Mouse (Mus musculus) lung, embryonic 15.5 days (tissue): Measurements from ENCODE around the gene Umad1. TPM values are rescaled to one million over a fixed set of nuclear protein-coding genes. Genes with fewer than 3 reads are reported as not detected.

Experiments
- ATAC-seq: fragments of 200-750 bp; cut with Nextera tagmentation; 2 replicates; pipeline ENCODE4 v1.8.0; 2017; ENCODE audit warnings: moderate number of reproducible peaks, borderline replicate concordance; ENCODE audit not compliant: low FRiP score, low TSS enrichment; ENCODE audit errors: extremely low read depth
- H3K27ac ChIP-seq: fragments of 300-500 bp; sonication (generic); 2 replicates; pipeline ENCODE4 v1.5.1; 2015; ENCODE audit warnings: moderate library complexity, mild to moderate bottlenecking, inconsistent platforms
- H3K27me3 ChIP-seq: fragments of 300-500 bp; sonication (generic); 2 replicates; pipeline ENCODE4 v1.6.1; 2015; ENCODE audit warnings: inconsistent platforms
- H3K36me3 ChIP-seq: fragments of 300-500 bp; sonication (generic); 2 replicates; pipeline ENCODE4 v1.6.1; 2015; ENCODE audit warnings: inconsistent platforms
- H3K4me1 ChIP-seq: fragments of 300-500 bp; sonication (generic); 2 replicates; pipeline ENCODE4 v1.6.1; 2015; ENCODE audit warnings: inconsistent platforms
- H3K4me2 ChIP-seq: fragments of 300-500 bp; sonication (generic); 2 replicates; pipeline ENCODE4 v1.6.1; 2015; ENCODE audit warnings: inconsistent platforms, mild to moderate bottlenecking, moderate library complexity
- H3K4me3 ChIP-seq: fragments of 300-500 bp; sonication (generic); 2 replicates; pipeline ENCODE4 v1.5.1; 2015; ENCODE audit warnings: mild to moderate bottlenecking, inconsistent platforms
- H3K9ac ChIP-seq: fragments of 300-500 bp; sonication (generic); 2 replicates; pipeline ENCODE4 v1.6.1; 2015; ENCODE audit warnings: inconsistent platforms
- H3K9me3 ChIP-seq: fragments of 300-500 bp; sonication (generic); 2 replicates; pipeline ENCODE4 v1.6.1; 2016; ENCODE audit warnings: inconsistent platforms
- WGBS: fragments of 180-500 bp; shearing (Covaris S2); methylation state at CpG from one replicate; pipeline ENCODE4 v1.1.7; 2015; 5-methylcytosine and 5-hydroxymethylcytosine counted together
- polyA plus RNA-seq: library from polyadenylated mRNA; unstranded; fragments of >200 nt; fragmentation: Nextera tagmentation; extraction: Ambion mirVana; gene quantifications from 2 replicates; pipeline ENCODE4 v1.2.1, GENCODE M21; 2015

The Umad1 gene
- polyA plus RNA-seq, 1 experiment from 2014 or later, result 23.2 TPM

DNA sequence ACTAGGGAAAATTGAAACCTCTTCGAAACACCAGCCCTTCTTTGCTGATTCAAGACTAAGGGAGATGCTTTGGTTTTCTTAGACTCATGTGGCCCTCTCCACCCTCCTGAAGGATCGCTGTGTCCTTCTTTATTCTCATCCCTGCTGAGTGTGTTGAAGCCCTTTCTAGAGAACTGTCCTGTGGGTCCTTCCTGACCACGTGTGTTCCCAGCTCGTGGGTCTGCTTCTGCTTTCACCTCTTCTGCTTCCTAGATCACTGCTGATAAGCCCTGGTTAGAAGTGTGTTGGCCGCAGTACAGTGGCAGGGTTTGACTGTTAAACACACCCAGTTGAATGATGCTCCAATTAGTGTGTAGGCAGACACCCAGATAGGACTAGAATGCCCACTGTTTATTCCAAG lies 168.6 kb downstream of the Umad1 start:
- Histone ChIP-seq H3K27me3 (no peaks in the 10 kb centered on the region), H3K27ac (no peak overlapping the region), H3K36me3 (no peaks in the 10 kb centered on the region), H3K9me3 (no peaks in the 10 kb centered on the region), H3K4me2 (no peak overlapping the region), H3K9ac (no peak overlapping the region), H3K4me3 (no peak overlapping the region), H3K4me1 (no peaks in the 10 kb centered on the region)
- WGBS, result 64% methylated on average over 5 of the region's 5 CpGs
- no peak for ATAC-seq

DNA sequence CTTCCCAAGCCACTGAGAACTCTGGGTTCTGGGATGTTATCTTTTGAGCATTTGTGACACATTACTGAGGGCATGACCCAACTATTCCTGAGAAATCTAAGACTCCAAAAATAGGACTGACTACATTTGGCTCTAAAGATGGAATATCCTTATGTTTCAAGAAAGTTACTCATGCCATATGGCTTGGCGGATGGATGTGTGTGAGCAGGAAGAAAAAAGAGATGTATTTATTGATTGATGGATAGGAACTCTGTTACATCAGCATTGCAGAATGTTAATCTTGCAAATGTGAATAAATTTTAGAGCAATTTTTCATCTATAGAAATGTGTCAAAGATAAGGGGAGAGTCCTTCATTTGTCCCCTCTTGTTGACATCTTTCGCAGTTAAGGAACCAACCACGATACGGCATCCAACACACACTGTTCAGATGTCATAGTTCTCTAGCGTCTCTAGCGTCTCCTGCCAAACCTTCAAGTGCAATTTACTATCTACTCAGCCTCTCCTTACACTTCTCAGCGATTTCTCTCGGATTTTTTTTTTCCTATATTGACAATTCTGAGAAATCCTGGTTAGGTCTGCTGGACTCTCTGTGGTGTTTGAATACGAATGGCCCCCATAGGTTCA lies 171.6 kb downstream of the Umad1 start:
- H3K4me3 ChIP-seq, result no peak overlapping the region
- H3K36me3 ChIP-seq, result no peaks in the 10 kb centered on the region
- WGBS, result 76% methylated on average over 9 of the region's 9 CpGs
- H3K27ac ChIP-seq, result no peak overlapping the region
- no peak overlapping the region for H3K4me2 ChIP-seq
- ATAC-seq, result no peak
- no peaks in the 10 kb centered on the region for H3K27me3 ChIP-seq
- no peaks in the 10 kb centered on the region for H3K4me1 ChIP-seq
- no peak overlapping the region for H3K9ac ChIP-seq
- no peaks in the 10 kb centered on the region for H3K9me3 ChIP-seq

DNA sequence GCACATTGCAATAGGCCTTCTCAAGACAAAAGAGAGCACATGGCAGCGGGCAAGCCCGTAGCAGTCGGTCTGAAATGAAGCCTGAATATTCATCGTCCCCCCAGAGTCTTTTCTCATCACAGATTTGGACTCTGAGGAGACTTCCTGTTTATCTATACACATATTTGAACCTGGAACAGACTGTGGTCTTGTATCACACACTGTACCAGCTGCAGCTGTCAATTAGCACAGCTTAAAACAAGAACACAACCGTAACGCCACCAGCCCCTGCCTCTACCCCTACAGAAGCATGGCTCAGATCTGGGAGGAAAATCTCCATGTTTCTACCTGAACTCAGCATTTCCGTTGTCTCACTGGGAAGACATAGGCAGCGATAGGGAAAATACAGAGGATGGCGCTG lies 174.1 kb downstream of the Umad1 start:
- 63% methylated on average over 9 of the region's 9 CpGs for WGBS
- Histone ChIP-seq H3K4me1 (no peaks in the 10 kb centered on the region), H3K4me2 (no peak overlapping the region), H3K4me3 (no peak overlapping the region), H3K36me3 (no peaks in the 10 kb centered on the region), H3K27me3 (no peaks in the 10 kb centered on the region), H3K9ac (no peak overlapping the region), H3K27ac (no peak overlapping the region), H3K9me3 (no peaks in the 10 kb centered on the region)
- no peak for ATAC-seq

DNA sequence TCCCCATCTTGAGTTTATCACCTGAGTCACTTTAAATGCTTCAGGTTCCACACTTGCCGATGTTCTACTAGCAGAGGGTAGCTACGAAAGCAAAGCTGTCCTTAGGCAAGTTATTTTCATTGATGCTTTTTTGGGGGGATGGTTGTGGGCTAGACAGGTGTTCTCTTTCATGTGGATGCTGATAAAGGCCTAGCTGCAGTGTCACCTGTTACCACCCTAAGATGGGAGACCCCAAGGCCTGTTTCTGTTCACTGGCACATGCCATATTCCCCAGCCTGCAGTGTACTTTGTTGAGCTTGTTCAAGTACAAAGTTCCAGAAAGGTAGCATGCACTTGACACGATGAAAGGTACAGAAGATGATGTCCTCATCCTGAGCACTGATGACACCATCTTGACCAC lies 178.8 kb downstream of the Umad1 start:
- Histone ChIP-seq H3K4me2 (no peak overlapping the region), H3K4me3 (no peak overlapping the region), H3K4me1 (no peaks in the 10 kb centered on the region), H3K36me3 (no peaks in the 10 kb centered on the region), H3K9ac (no peak overlapping the region), H3K27me3 (no peaks in the 10 kb centered on the region), H3K27ac (no peak overlapping the region), H3K9me3 (no peaks in the 10 kb centered on the region)
- WGBS, result 84% methylated on average over 3 of the region's 3 CpGs
- no peak for ATAC-seq

DNA sequence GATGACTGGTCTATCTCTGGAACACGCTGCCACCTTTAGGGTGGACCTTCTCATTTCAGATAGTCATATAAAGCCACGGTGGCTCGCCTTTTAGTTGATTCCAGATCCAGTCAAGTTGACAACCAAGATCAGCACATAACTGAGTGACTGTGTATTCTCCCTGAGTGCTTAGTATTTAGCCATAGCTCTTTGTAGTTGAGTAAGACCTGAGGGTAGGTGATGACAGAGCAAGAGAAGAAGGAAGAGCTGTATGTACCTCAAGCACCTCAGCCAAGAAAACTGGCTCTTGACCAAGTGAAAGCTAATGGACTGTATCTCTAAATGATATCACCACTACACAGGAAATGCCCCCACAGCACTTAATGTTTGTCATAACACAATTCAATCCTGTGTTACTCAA lies 182.7 kb downstream of the Umad1 start:
- Histone ChIP-seq H3K4me3 (no peak overlapping the region), H3K27me3 (no peaks in the 10 kb centered on the region), H3K9ac (no peak overlapping the region), H3K36me3 (no peaks in the 10 kb centered on the region), H3K4me2 (no peak overlapping the region), H3K27ac (no peak overlapping the region), H3K9me3 (no peaks in the 10 kb centered on the region), H3K4me1 (no peaks in the 10 kb centered on the region)
- WGBS, result 89% methylated on average over 3 of the region's 3 CpGs
- ATAC-seq, result no peak

DNA sequence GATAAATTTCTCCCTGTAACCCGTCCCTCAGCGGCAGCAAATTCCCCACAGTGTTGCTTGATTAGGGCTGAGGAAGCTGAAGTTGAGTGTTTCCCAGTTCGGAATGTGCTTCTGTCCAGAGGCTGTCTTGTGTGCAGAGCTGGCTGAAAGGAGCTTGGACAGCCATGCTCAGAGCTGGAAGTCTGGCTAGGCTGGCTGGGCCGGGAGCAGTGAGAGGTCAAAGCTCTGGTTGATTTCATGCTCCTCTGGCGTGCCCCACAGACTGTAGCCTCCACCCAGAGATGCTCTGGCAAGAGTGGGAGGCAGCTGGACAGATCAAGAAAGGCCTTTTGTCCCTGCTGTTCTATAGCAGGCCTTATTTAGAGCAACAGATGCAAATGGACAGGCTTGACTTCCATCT lies 187.7 kb downstream of the Umad1 start:
- no peaks in the 10 kb centered on the region for H3K9me3 ChIP-seq
- ATAC-seq, result no peak
- H3K27ac ChIP-seq, result no peak overlapping the region

DNA sequence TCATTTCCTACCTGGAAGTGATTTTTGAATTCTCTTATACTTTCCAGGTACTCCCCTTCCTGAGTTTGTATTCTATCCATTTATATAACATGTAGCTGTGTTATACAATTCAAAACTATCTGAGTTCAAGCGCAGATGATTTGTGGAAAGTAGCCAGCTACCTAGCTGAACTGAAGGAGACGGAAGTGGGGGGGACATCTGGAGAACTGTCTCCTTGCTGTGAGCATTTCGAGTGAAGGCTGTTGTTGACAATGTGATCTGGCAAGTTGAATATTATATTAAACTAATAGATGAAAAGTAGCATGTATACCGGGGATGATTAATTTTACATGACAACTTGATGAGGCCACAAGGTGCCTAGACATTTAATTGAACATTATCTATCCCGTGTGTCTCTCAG lies 196.5 kb downstream of the Umad1 start:
- WGBS, result 82% methylated on average over 5 of the region's 5 CpGs

More for the DNA sequence above, 187.7 kb downstream of the Umad1 start:
- no peaks in the 10 kb centered on the region; the same call in 1 of the 2 replicates for H3K4me1 ChIP-seq
- no peak overlapping the region for H3K4me2 ChIP-seq
- WGBS, result 29% methylated on average over 5 of the region's 5 CpGs
- H3K27me3 ChIP-seq, result no peaks in the 10 kb centered on the region
- no peak overlapping the region for H3K4me3 ChIP-seq
- no peak overlapping the region for H3K9ac ChIP-seq
- no peaks in the 10 kb centered on the region for H3K36me3 ChIP-seq

DNA sequence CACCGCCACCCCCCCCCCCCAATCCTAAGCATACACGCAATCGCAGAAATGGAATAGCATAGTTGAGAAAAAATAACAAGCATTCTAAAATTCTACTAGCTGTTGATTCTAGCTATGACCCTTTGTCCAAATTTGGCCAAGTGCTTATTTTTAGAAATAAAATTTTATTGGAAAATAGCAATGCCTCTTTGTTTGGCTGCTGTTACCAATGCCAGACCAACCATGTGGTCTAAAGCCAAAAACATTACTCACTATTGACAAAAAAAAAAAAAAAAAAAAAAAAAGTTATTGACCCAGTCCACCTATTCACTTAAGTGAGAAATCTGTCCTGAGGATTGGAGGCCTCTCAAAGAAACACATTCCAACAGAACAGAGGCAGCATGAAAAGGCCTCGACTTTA lies 199.5 kb downstream of the Umad1 start:
- H3K4me3 ChIP-seq, result no peak overlapping the region
- 86% methylated on average over 4 of the region's 4 CpGs for WGBS
- no peak for ATAC-seq

More for the DNA sequence above, 196.5 kb downstream of the Umad1 start:
- Histone ChIP-seq H3K4me2 (no peak overlapping the region), H3K36me3 (no peaks in the 10 kb centered on the region), H3K27ac (no peak overlapping the region), H3K4me3 (no peak overlapping the region), H3K9me3 (no peaks in the 10 kb centered on the region), H3K4me1 (no peaks in the 10 kb centered on the region; the same call in 1 of the 2 replicates), H3K27me3 (no peaks in the 10 kb centered on the region), H3K9ac (no peak overlapping the region)
- no peak for ATAC-seq

DNA sequence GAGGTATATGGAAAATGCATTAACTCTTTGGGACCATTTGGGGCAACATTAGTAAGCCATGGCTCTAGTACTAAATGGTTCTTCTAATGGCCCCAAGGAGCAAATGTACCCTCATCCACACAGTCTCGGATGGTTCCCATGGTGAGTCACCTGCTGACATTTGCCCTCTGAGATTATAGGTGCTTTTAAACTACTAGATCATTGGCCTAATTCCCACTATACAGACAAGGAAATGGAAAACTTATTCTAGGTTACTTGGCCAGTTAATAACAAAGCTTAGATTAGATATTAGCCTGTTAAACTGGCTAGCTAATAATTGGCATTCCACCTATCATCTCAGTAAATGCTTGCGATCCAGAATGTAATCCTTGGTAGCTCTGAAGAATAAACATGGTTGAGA lies 203.4 kb downstream of the Umad1 start:
- Histone ChIP-seq H3K4me2 (no peak overlapping the region), H3K9me3 (no peaks in the 10 kb centered on the region), H3K36me3 (no peaks in the 10 kb centered on the region), H3K27me3 (no peaks in the 10 kb centered on the region), H3K4me1 (peaks cover 9% of the 10 kb centered on the region), H3K9ac (no peak overlapping the region), H3K27ac (no peak overlapping the region), H3K4me3 (no peak overlapping the region)
- WGBS, result 78% methylated on average over 2 of the region's 2 CpGs
- no peak for ATAC-seq

More for the DNA sequence above, 199.5 kb downstream of the Umad1 start:
- H3K27ac ChIP-seq, result no peak overlapping the region
- no peaks in the 10 kb centered on the region for H3K36me3 ChIP-seq
- no peak overlapping the region for H3K9ac ChIP-seq
- no peaks in the 10 kb centered on the region for H3K4me1 ChIP-seq
- no peak overlapping the region for H3K4me2 ChIP-seq
- H3K9me3 ChIP-seq, result no peaks in the 10 kb centered on the region
- H3K27me3 ChIP-seq, result no peaks in the 10 kb centered on the region

DNA sequence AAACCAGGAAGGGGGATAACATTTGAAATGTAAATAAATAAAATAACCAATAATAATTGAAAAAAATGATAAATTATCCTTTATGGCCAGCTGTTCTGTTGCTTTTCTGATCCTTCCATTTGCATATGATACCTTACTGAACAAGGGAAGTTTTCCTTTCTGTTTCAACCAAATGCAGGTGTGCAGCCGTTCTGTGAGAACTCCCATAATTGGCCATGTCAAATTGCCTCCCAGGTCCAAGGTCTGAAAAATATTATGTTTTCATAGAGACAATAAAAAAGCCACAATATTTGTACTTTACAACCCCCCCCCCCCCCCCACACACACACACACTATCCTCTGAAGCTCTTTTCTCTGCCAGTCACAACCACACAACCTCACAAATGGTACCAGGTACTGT lies 206.3 kb downstream of the Umad1 start:
- peaks cover 24% of the 10 kb centered on the region for H3K4me1 ChIP-seq
- no peak for ATAC-seq
- 76% methylated on average over 1 of the region's 1 CpGs for WGBS

DNA sequence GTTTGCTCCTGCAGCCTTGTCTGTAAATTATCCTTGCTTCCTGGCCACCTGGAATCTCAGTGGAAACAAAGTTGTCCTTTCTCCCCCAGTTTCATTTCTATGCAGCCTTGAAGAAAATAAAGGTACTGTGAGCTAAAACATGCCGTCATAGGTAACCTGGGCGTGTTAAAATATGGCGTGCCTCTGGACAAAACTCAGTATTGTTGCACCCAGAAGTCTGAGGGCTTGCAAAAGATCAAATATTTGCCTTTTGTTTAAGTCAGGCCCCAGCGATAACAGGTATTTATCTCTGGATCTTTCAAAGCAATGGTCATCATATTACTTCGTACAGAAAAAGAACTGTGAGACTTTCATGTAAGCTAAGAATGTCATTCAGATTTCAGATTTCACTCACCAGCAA lies 206.9 kb downstream of the Umad1 start:
- 51% methylated on average over 5 of the region's 5 CpGs for WGBS
- H3K9ac ChIP-seq, result no peak overlapping the region
- peak overlapping the region; percentile 24; the same call in 1 of the 2 replicates for H3K27ac ChIP-seq
- no peaks in the 10 kb centered on the region for H3K36me3 ChIP-seq
- no peak for ATAC-seq
- H3K4me2 ChIP-seq, result no peak overlapping the region
- H3K9me3 ChIP-seq, result no peaks in the 10 kb centered on the region
- no peak overlapping the region for H3K4me3 ChIP-seq
- H3K4me1 ChIP-seq, result peaks cover 27% of the 10 kb centered on the region
- H3K27me3 ChIP-seq, result no peaks in the 10 kb centered on the region

More for the DNA sequence above, 206.3 kb downstream of the Umad1 start:
- Histone ChIP-seq H3K27ac (no peak overlapping the region), H3K9me3 (no peaks in the 10 kb centered on the region), H3K9ac (no peak overlapping the region), H3K27me3 (no peaks in the 10 kb centered on the region), H3K4me3 (no peak overlapping the region), H3K4me2 (no peak overlapping the region), H3K36me3 (no peaks in the 10 kb centered on the region)

DNA sequence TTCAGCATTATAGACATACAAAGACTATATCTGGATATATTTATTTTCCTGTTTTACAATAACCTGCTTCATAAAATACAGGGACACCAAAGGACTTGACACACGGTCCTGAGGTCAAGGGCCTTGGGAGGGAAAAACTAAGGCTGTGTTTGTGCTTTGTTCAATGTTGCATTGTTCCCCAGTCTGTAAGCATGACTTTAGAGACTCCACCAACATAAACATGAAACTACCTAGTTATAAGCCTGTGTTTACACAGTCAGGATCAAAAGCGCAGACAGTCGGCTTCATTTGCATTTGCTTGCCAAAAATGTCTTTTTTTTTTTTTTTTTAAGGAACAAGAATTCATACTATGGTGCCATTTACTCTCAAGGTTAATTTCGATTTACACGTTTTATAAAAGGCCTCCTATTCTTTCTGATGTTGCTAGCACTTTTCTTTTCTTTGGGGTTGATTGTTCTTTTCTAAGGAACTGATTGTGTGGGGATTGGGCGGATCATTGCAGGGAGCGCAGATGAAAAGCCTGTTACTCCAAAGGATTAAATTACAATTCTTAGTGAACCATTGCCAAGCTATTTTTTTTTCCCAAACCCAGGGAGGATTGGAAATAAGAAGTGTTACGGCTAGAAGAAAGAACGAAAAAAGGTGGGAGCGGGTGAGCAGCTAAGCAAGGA lies 208.7 kb downstream of the Umad1 start:
- no peaks in the 10 kb centered on the region for H3K9me3 ChIP-seq
- no peak overlapping the region for H3K27ac ChIP-seq
- H3K4me1 ChIP-seq, result peaks cover 42% of the 10 kb centered on the region
- ATAC-seq, result no peak
- no peaks in the 10 kb centered on the region for H3K36me3 ChIP-seq
- 62% methylated on average over 10 of the region's 10 CpGs for WGBS
- H3K27me3 ChIP-seq, result no peaks in the 10 kb centered on the region
- H3K4me3 ChIP-seq, result no peak overlapping the region
- H3K9ac ChIP-seq, result no peak overlapping the region
- H3K4me2 ChIP-seq, result no peak overlapping the region
